Mouse (Mus musculus) gastrocnemius, postnatal 36 days (tissue): ENCODE measurements around the gene 2900011O08Rik. TPM values are rescaled to one million over a fixed set of nuclear protein-coding genes. Genes with fewer than 3 reads are reported as not detected.

Experiments
- DNase-seq, 2 experiments: peaks; one replicate each; pipeline ENCODE4 v3.0.0; 2022
- intact Hi-C: fragments of 180-260 bp; cut with DNase I; formaldehyde crosslinking; loops from one replicate; pipeline ENCODE4 v1.15.1; 2025
- total RNA-seq, 2 experiments: library from RNA; stranded (reverse); gene quantifications; 2 replicates each; pipeline ENCODE4 v1.2.3; 2021

Gene 2900011O08Rik
- total RNA-seq, 2 experiments from 2014 or later: not detected

- DNase-seq: no peak
- intact Hi-C loops: loop anchor here (5.0 kb wide), 1 partner anchor 61 kb away; no protein-coding TSS in a partner anchor
Observed at GRCm38 (mm10) chr16:14003386-14004130, 17.2 kb downstream of the 2900011O08Rik start.

GRCm38 (mm10) chr16:14004170-14004569 is 17.8 kb downstream of the 2900011O08Rik start:
- no peak for DNase-seq
- intact Hi-C loops: loop anchor here (5.0 kb wide), 1 partner anchor 62 kb away; no protein-coding TSS in a partner anchor

GRCm38 (mm10) chr16:14004726-14005125 is 18.3 kb downstream of the 2900011O08Rik start:
- intact Hi-C loops: loop anchor here (5.0 kb wide), 1 partner anchor 62 kb away; no protein-coding TSS in a partner anchor
- DNase-seq: no peak

- DNase-seq: no peak
- intact Hi-C loops: no loop called here
Observed at GRCm38 (mm10) chr16:14005266-14005665, 18.9 kb downstream of the 2900011O08Rik start.

GRCm38 (mm10) chr16:14008081-14008480 is 21.7 kb downstream of the 2900011O08Rik start:
- intact Hi-C loops: no loop called here
- DNase-seq: no peak

- intact Hi-C loops: no loop called here
- no peak for DNase-seq
Observed at GRCm38 (mm10) chr16:14008708-14009107, 22.3 kb downstream of the 2900011O08Rik start.

- intact Hi-C loops: no loop called here
Observed at GRCm38 (mm10) chr16:14009966-14010365, 23.6 kb downstream of the 2900011O08Rik start.

GRCm38 (mm10) chr16:14017306-14017705 is 30.9 kb downstream of the 2900011O08Rik start:
- no peak for DNase-seq
- intact Hi-C loops: no loop called here

More at GRCm38 (mm10) chr16:14009966-14010365, 23.6 kb downstream of the 2900011O08Rik start:
- no peak for DNase-seq

- intact Hi-C loops: no loop called here
- no peak for DNase-seq
Observed at GRCm38 (mm10) chr16:14021166-14021822, 34.9 kb downstream of the 2900011O08Rik start.

- no peak for DNase-seq
- intact Hi-C loops: no loop called here
Observed at GRCm38 (mm10) chr16:14025091-14025990, 38.9 kb downstream of the 2900011O08Rik start.

GRCm38 (mm10) chr16:14029072-14029471 is 42.7 kb downstream of the 2900011O08Rik start:
- DNase-seq: no peak
- intact Hi-C loops: no loop called here

GRCm38 (mm10) chr16:14029851-14030250 is 43.4 kb downstream of the 2900011O08Rik start:
- no peak for DNase-seq
- intact Hi-C loops: no loop called here

GRCm38 (mm10) chr16:14030650-14031049 is 44.2 kb downstream of the 2900011O08Rik start:
- intact Hi-C loops: no loop called here

GRCm38 (mm10) chr16:14033076-14033475 is 46.7 kb downstream of the 2900011O08Rik start:
- intact Hi-C loops: no loop called here

More at GRCm38 (mm10) chr16:14030650-14031049, 44.2 kb downstream of the 2900011O08Rik start:
- DNase-seq: no peak

GRCm38 (mm10) chr16:14042421-14042820 is 56.0 kb downstream of the 2900011O08Rik start:
- DNase-seq: no peak
- intact Hi-C loops: no loop called here

More at GRCm38 (mm10) chr16:14033076-14033475, 46.7 kb downstream of the 2900011O08Rik start:
- DNase-seq: no peak

GRCm38 (mm10) chr16:14044695-14045094 is 58.3 kb downstream of the 2900011O08Rik start:
- intact Hi-C loops: no loop called here
- DNase-seq: no peak

GRCm38 (mm10) chr16:14046224-14046756 is 59.9 kb downstream of the 2900011O08Rik start:
- no peak for DNase-seq
- intact Hi-C loops: no loop called here

GRCm38 (mm10) chr16:14052221-14052620 is 65.8 kb downstream of the 2900011O08Rik start:
- no peak for DNase-seq
- intact Hi-C loops: no loop called here

GRCm38 (mm10) chr16:14053116-14053515 is 66.7 kb downstream of the 2900011O08Rik start:
- intact Hi-C loops: no loop called here
- DNase-seq: no peak

GRCm38 (mm10) chr16:14055271-14055670 is 68.9 kb downstream of the 2900011O08Rik start:
- intact Hi-C loops: no loop called here
- DNase-seq: no peak
